Comparison of ENCODE assay signal across 14 mouse cellular contexts in the genomic region with DNA sequence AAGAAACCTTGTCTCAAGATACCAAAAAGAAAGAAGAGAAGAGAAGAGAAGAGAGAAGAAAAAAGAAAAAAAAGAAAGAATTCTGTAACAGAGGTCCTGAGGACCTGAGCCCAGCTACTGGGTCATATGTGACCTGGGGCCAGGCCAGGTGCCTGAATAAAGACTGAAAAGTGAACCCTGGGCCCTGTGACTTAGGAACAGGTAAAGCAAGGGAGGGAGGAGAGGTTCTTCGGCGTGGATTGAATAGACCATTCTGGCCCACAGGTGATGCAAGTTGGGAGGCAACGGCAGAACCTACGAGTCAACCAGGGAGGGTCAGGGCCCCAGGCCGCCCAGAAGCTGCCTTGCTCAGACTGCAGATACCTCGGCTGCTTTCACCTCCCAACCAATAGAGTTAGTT. TPM values are rescaled to one million over a fixed set of nuclear protein-coding genes. Genes with fewer than 3 reads are reported as not detected.
A peak's percentile ranks its signal among the peaks of the same experiment; 100 is the strongest.
DNase-seq lines count a peak whose midpoint lies in the region; ATAC-seq lines count a peak whose summit lies in the region.
"Had no signal": no experiment of that assay in that cellular context is flagged by ENCODE, and none has a peak within 500 bp of the region (broad histone marks: within the 10 kb centered on the region; RNA-seq: fewer than 3 reads in every experiment).

No protein-coding gene starts in this region.

- no peak for DNase-seq in layer of hippocampus, postnatal 14 days (ENCODE audit: low spot score in 2 of 2)
- no peak for DNase-seq in frontal cortex, postnatal 36 days (ENCODE audit: low spot score in 2 of 2)
- DNase-seq in Muller cell, postnatal 12 days (ENCODE audit: inconsistent ontology term), result no peak
- DNase-seq: adrenal gland, postnatal 36 days; cerebellum, postnatal 36 days; heart, adult 18-20 months; spleen, adult 18-20 months had no signal

- H3K36me3 ChIP-seq in megakaryocyte, embryonic 14.5 days (replicated peaks; ENCODE audit: low read length), result peaks cover 35% of the 10 kb centered on the region
- H3K36me3 ChIP-seq in intestine, embryonic 15.5 days, result peaks cover 4% of the 10 kb centered on the region; the same call in 1 of the 2 replicates
- peaks cover 9% of the 10 kb centered on the region for H3K36me3 ChIP-seq in liver, embryonic 16.5 days (ENCODE audit: control insufficient read depth, insufficient read depth)
- H3K36me3 ChIP-seq: midbrain, embryonic 15.5 days had no signal

- H3K4me3 ChIP-seq in megakaryocyte, embryonic 14.5 days (replicated peaks), result peak overlapping the region; percentile 94
- no peak overlapping the region; the same call in 1 of the 2 replicates for H3K4me3 ChIP-seq in intestine, embryonic 15.5 days (replicated peaks)
- no peak overlapping the region for H3K4me3 ChIP-seq in liver, embryonic 16.5 days (ENCODE audit: low read depth, low read length)
- H3K4me3 ChIP-seq: neural tube, embryonic 12.5 days had no signal

- no peaks in the 10 kb centered on the region for H3K27me3 ChIP-seq in megakaryocyte, embryonic 14.5 days (replicated peaks)
- H3K27me3 ChIP-seq in intestine, embryonic 15.5 days (replicated peaks), result no peaks in the 10 kb centered on the region
- no peaks in the 10 kb centered on the region for H3K27me3 ChIP-seq in liver, embryonic 16.5 days (ENCODE audit: control insufficient read depth, insufficient read depth, low read depth, low read length)
- H3K27me3 ChIP-seq: embryonic facial prominence, embryonic 13.5 days; midbrain, embryonic 15.5 days; neural tube, embryonic 12.5 days had no signal

- H3K4me1 ChIP-seq in megakaryocyte, embryonic 14.5 days, result peaks cover 93% of the 10 kb centered on the region
- peaks cover 53% of the 10 kb centered on the region for H3K4me1 ChIP-seq in intestine, embryonic 15.5 days (replicated peaks)
- H3K4me1 ChIP-seq in liver, embryonic 16.5 days (ENCODE audit: control insufficient read depth, low read depth, low read length), result peaks cover 67% of the 10 kb centered on the region

- WGBS in intestine, embryonic 15.5 days, result 81% methylated on average over 6 of the region's 6 CpGs
- 67% methylated on average over 6 of the region's 6 CpGs for WGBS in liver, embryonic 16.5 days (ENCODE audit: insufficient replicate concordance)

- H3K27ac ChIP-seq in intestine, embryonic 15.5 days, result peak overlapping the region; percentile 89
- H3K27ac ChIP-seq in liver, embryonic 16.5 days (ENCODE audit: low read length), result 0 out of 2 replicates have a peak overlapping the region, but pooled peaks have one; percentile 0
- H3K27ac ChIP-seq: midbrain, embryonic 15.5 days; neural tube, embryonic 12.5 days had no signal

- peak overlapping the region; percentile 85 for H3K4me2 ChIP-seq in intestine, embryonic 15.5 days (replicated peaks)
- H3K4me2 ChIP-seq in liver, embryonic 16.5 days (ENCODE audit: low read depth, low read length), result peak overlapping the region; percentile 84; the same call in 1 of the 2 replicates

- ATAC-seq in megakaryocyte, adult 5-6 weeks (ENCODE audit: poor library complexity, severe bottlenecking), result no peak
- no peak for ATAC-seq in intestine, embryonic 15.5 days
- no peak for ATAC-seq in liver, embryonic 16.5 days (ENCODE audit: low read depth)

- peaks cover 5% of the 10 kb centered on the region; the same call in 1 of the 2 replicates for H3K9me3 ChIP-seq in megakaryocyte, embryonic 14.5 days
- no peaks in the 10 kb centered on the region for H3K9me3 ChIP-seq in intestine, embryonic 15.5 days
- no peaks in the 10 kb centered on the region for H3K9me3 ChIP-seq in liver, embryonic 16.5 days (replicated peaks; ENCODE audit: control insufficient read depth, low read length)
- H3K9me3 ChIP-seq: embryonic facial prominence, embryonic 13.5 days; midbrain, embryonic 15.5 days; neural tube, embryonic 12.5 days had no signal

- H3K9ac ChIP-seq in intestine, embryonic 15.5 days, result no peak overlapping the region
- H3K9ac ChIP-seq in liver, embryonic 16.5 days (ENCODE audit: low read depth, low read length), result no peak overlapping the region
- H3K9ac ChIP-seq: midbrain, embryonic 15.5 days; neural tube, embryonic 12.5 days had no signal

RNA-seq across cellular contexts. Expression of a gene that starts 1.0 kb away (rescaled TPM):
- 138 and 188 TPM in 2 replicates for polyA plus RNA-seq in megakaryocyte, embryonic 14.5 days (2012; ENCODE audit: insufficient read depth, low replicate concordance)
- 27.5 and 37.3 TPM in 2 replicates for total RNA-seq in megakaryocyte, adult 5-6 weeks (2015)
- total RNA-seq in megakaryocyte, adult 5-6 weeks (2017), result 27.6 and 43.3 TPM in 2 replicates
- polyA plus RNA-seq in intestine, embryonic 15.5 days (2015; fragmentation: Nextera tagmentation; extraction: Ambion mirVana), result 89.5 and 108 TPM in 2 replicates
- 42.7 and 51.7 TPM in 2 replicates for polyA plus RNA-seq in liver, embryonic 16.5 days (2015; fragmentation: Nextera tagmentation; extraction: Ambion mirVana)
- total RNA-seq in layer of hippocampus, postnatal 14 days (2021), result 10 to 100 TPM; 53.2 to 55.2 TPM
